9 mouse cellular contexts compared by ENCODE assay signal in genomic region chr4:151180394-151180902, GRCm38 (mm10).
DNase-seq lines count a peak whose midpoint lies in the region; ATAC-seq and TF ChIP-seq lines count a peak whose summit lies in the region.
"Had no signal": no experiment of that assay in that cellular context is flagged by ENCODE, and none has a peak within 500 bp of the region (broad histone marks: within the 10 kb centered on the region; RNA-seq: fewer than 3 reads in every experiment).

No protein-coding gene starts in this region.

- no peaks in the 10 kb centered on the region for H3K36me3 ChIP-seq in hindbrain, embryonic 11.5 days (ENCODE audit: control insufficient read depth, insufficient read depth, low read length)
- H3K36me3 ChIP-seq in hindbrain, embryonic 16.5 days (ENCODE audit: control insufficient read depth, insufficient read depth, low read length): no peaks in the 10 kb centered on the region
- H3K36me3 ChIP-seq in lung, embryonic 14.5 days (ENCODE audit: insufficient read depth): no peaks in the 10 kb centered on the region
- H3K36me3 ChIP-seq in stomach, embryonic 16.5 days (ENCODE audit: control insufficient read depth, insufficient read depth, low read length): no peaks in the 10 kb centered on the region

- no peak for TF ChIP-seq CTCF in lung, embryonic 14.5 days (IDR thresholded peaks at IDR 0.05; ENCODE audit: low read depth)

- H3K4me3 ChIP-seq in hindbrain, embryonic 11.5 days (ENCODE audit: low read depth, low read length): no peak overlapping the region
- no peak overlapping the region for H3K4me3 ChIP-seq in hindbrain, embryonic 16.5 days (ENCODE audit: low read length)
- no peak overlapping the region for H3K4me3 ChIP-seq in lung, embryonic 14.5 days (ENCODE audit: low read depth, low read length)
- no peak overlapping the region for H3K4me3 ChIP-seq in stomach, embryonic 16.5 days (replicated peaks; ENCODE audit: low read length)

- H3K4me2 ChIP-seq in hindbrain, embryonic 11.5 days (replicated peaks; ENCODE audit: low read depth, low read length): no peak overlapping the region
- no peak overlapping the region for H3K4me2 ChIP-seq in hindbrain, embryonic 16.5 days (ENCODE audit: low read length)
- peak overlapping the region; percentile 44 for H3K4me2 ChIP-seq in lung, embryonic 14.5 days
- no peak overlapping the region for H3K4me2 ChIP-seq in stomach, embryonic 16.5 days (ENCODE audit: low read depth, low read length)

- no peaks in the 10 kb centered on the region for H3K4me1 ChIP-seq in hindbrain, embryonic 11.5 days (replicated peaks; ENCODE audit: control insufficient read depth, insufficient read depth, low read length)
- peaks cover 19% of the 10 kb centered on the region for H3K4me1 ChIP-seq in hindbrain, embryonic 16.5 days (ENCODE audit: control insufficient read depth, insufficient read depth, low read depth, low read length)
- H3K4me1 ChIP-seq in lung, embryonic 14.5 days (ENCODE audit: insufficient read depth): peaks cover 36% of the 10 kb centered on the region
- H3K4me1 ChIP-seq in stomach, embryonic 16.5 days (ENCODE audit: control insufficient read depth, insufficient read depth, low read length): peaks cover 21% of the 10 kb centered on the region

- H3K9ac ChIP-seq in hindbrain, embryonic 11.5 days (ENCODE audit: low read depth, low read length): no peak overlapping the region
- no peak overlapping the region for H3K9ac ChIP-seq in hindbrain, embryonic 16.5 days (ENCODE audit: low read depth, low read length)
- no peak overlapping the region for H3K9ac ChIP-seq in lung, embryonic 14.5 days
- H3K9ac ChIP-seq in stomach, embryonic 16.5 days (ENCODE audit: low read length): no peak overlapping the region

- 37% methylated on average over 7 of the region's 7 CpGs for WGBS in hindbrain, embryonic 11.5 days
- 13% methylated on average over 7 of the region's 7 CpGs for WGBS in hindbrain, embryonic 16.5 days
- 4% methylated on average over 7 of the region's 7 CpGs for WGBS in lung, embryonic 14.5 days
- 7% methylated on average over 7 of the region's 7 CpGs for WGBS in stomach, embryonic 16.5 days

- H3K27ac ChIP-seq in hindbrain, embryonic 11.5 days (ENCODE audit: low read depth, low read length): no peak overlapping the region
- H3K27ac ChIP-seq in hindbrain, embryonic 16.5 days (ENCODE audit: low read depth, low read length): no peak overlapping the region
- H3K27ac ChIP-seq in lung, embryonic 14.5 days (ENCODE audit: low read depth): peak overlapping the region; percentile 79
- peak overlapping the region; percentile 52; the same call in 1 of the 2 replicates for H3K27ac ChIP-seq in stomach, embryonic 16.5 days (ENCODE audit: low read length)

- H3K27me3 ChIP-seq in hindbrain, embryonic 11.5 days (ENCODE audit: control insufficient read depth, insufficient read depth, low read length): no peaks in the 10 kb centered on the region
- H3K27me3 ChIP-seq in hindbrain, embryonic 16.5 days (replicated peaks; ENCODE audit: control insufficient read depth, insufficient read depth, low read length): peaks cover 9% of the 10 kb centered on the region
- H3K27me3 ChIP-seq in lung, embryonic 14.5 days (ENCODE audit: insufficient read depth, low read length): no peaks in the 10 kb centered on the region
- no peaks in the 10 kb centered on the region for H3K27me3 ChIP-seq in stomach, embryonic 16.5 days (ENCODE audit: control insufficient read depth, insufficient read depth, low read length)

- peak; percentile 16 for DNase-seq in hindbrain, embryonic 11.5 days (ENCODE audit: low spot score)
- DNase-seq in urinary bladder, postnatal 14 days (ENCODE audit: low spot score): peak; percentile 57
- no peak for DNase-seq in urinary bladder, postnatal 36 days (ENCODE audit: low spot score in 2 of 2)
- peak; percentile 95 for DNase-seq in lung, embryonic 14.5 days
- no peak for DNase-seq in gastrocnemius, postnatal 10 days
- DNase-seq in yolk sac, embryonic 10.5 days (ENCODE audit: low spot score): no peak
- DNase-seq: cerebellum, adult 11-12 months had no signal

- ATAC-seq in hindbrain, embryonic 11.5 days (ENCODE audit: low FRiP score): no peak
- ATAC-seq in hindbrain, embryonic 16.5 days: no peak
- peak; percentile 80 for ATAC-seq in lung, embryonic 14.5 days (ENCODE audit: insufficient read depth)
- ATAC-seq in stomach, embryonic 16.5 days (ENCODE audit: insufficient read depth, low FRiP score): peak; percentile 70

- H3K9me3 ChIP-seq in hindbrain, embryonic 11.5 days (ENCODE audit: control insufficient read depth, low read length): no peaks in the 10 kb centered on the region
- no peaks in the 10 kb centered on the region for H3K9me3 ChIP-seq in hindbrain, embryonic 16.5 days (ENCODE audit: control insufficient read depth, low read length)
- no peaks in the 10 kb centered on the region for H3K9me3 ChIP-seq in lung, embryonic 14.5 days (ENCODE audit: low read depth, low read length)
- H3K9me3 ChIP-seq in stomach, embryonic 16.5 days (replicated peaks; ENCODE audit: control insufficient read depth, low read length): no peaks in the 10 kb centered on the region

Comparison
In these comparisons a context has a peak if more than half of its experiments do, and no peak if none do; other contexts are left out.
1. DNase-seq: peak in hindbrain, embryonic 11.5 days (single experiment), urinary bladder, postnatal 14 days (single experiment) and lung, embryonic 14.5 days (single experiment); none in urinary bladder, postnatal 36 days (0 of 2), gastrocnemius, postnatal 10 days (single experiment) and yolk sac, embryonic 10.5 days (single experiment).
2. ATAC-seq: peak in lung, embryonic 14.5 days (single experiment) and stomach, embryonic 16.5 days (single experiment); none in hindbrain, embryonic 11.5 days (single experiment) and hindbrain, embryonic 16.5 days (single experiment).
3. H3K27ac ChIP-seq: peak in lung, embryonic 14.5 days (single experiment) and stomach, embryonic 16.5 days (single experiment); none in hindbrain, embryonic 11.5 days (single experiment) and hindbrain, embryonic 16.5 days (single experiment).